Mouse (Mus musculus): Measurements from ENCODE around the gene Mrm1.

Mrm1 gene

GRCm38 (mm10) chr11:84780143-84780870 lies 39.0 kb downstream of the Mrm1 start:
- Histone ChIP-seq H3K36me3 (ENCODE audit: control insufficient read depth, insufficient read depth, low read length, poor library complexity, severe bottlenecking) (no peaks in the 10 kb centered on the region), H3K27me3 (ENCODE audit: control insufficient read depth, insufficient read depth, low read length, poor library complexity, severe bottlenecking) (peaks cover 4% of the 10 kb centered on the region; the same call in 1 of the 2 replicates)
- DNase-seq (ENCODE audit: low read depth, low spot score): no peak

GRCm38 (mm10) chr11:84775560-84775959 lies 43.8 kb downstream of the Mrm1 start:
- H3K27me3 ChIP-seq (ENCODE audit: control insufficient read depth, insufficient read depth, low read length, poor library complexity, severe bottlenecking): peaks cover 4% of the 10 kb centered on the region; the same call in 1 of the 2 replicates
- no peak for DNase-seq (ENCODE audit: low read depth, low spot score)
- H3K36me3 ChIP-seq (ENCODE audit: control insufficient read depth, insufficient read depth, low read length, poor library complexity, severe bottlenecking): no peaks in the 10 kb centered on the region

- H3K27me3 ChIP-seq (ENCODE audit: control insufficient read depth, insufficient read depth, low read length, poor library complexity, severe bottlenecking): peaks cover 4% of the 10 kb centered on the region; the same call in 1 of the 2 replicates
- no peak for DNase-seq (ENCODE audit: low read depth, low spot score)
- H3K36me3 ChIP-seq (ENCODE audit: control insufficient read depth, insufficient read depth, low read length, poor library complexity, severe bottlenecking): no peaks in the 10 kb centered on the region
Measured at GRCm38 (mm10) chr11:84774870-84775514, 44.3 kb downstream of the Mrm1 start.

- H3K27me3 ChIP-seq (ENCODE audit: control insufficient read depth, insufficient read depth, low read length, poor library complexity, severe bottlenecking): no peaks in the 10 kb centered on the region
- DNase-seq (ENCODE audit: low read depth, low spot score): no peak
- H3K36me3 ChIP-seq (ENCODE audit: control insufficient read depth, insufficient read depth, low read length, poor library complexity, severe bottlenecking): no peaks in the 10 kb centered on the region
Measured at GRCm38 (mm10) chr11:84767898-84768297, 51.4 kb downstream of the Mrm1 start.

- no peaks in the 10 kb centered on the region for H3K27me3 ChIP-seq (ENCODE audit: control insufficient read depth, insufficient read depth, low read length, poor library complexity, severe bottlenecking)
Measured at GRCm38 (mm10) chr11:84765125-84765524, 54.2 kb downstream of the Mrm1 start.

GRCm38 (mm10) chr11:84764527-84764961 lies 54.8 kb downstream of the Mrm1 start:
- H3K36me3 ChIP-seq (ENCODE audit: control insufficient read depth, insufficient read depth, low read length, poor library complexity, severe bottlenecking): no peaks in the 10 kb centered on the region
- no peak for DNase-seq (ENCODE audit: low read depth, low spot score)
- H3K27me3 ChIP-seq (ENCODE audit: control insufficient read depth, insufficient read depth, low read length, poor library complexity, severe bottlenecking): no peaks in the 10 kb centered on the region

More at GRCm38 (mm10) chr11:84765125-84765524, 54.2 kb downstream of the Mrm1 start:
- no peak for DNase-seq (ENCODE audit: low read depth, low spot score)
- H3K36me3 ChIP-seq (ENCODE audit: control insufficient read depth, insufficient read depth, low read length, poor library complexity, severe bottlenecking): no peaks in the 10 kb centered on the region

GRCm38 (mm10) chr11:84764116-84764515 lies 55.2 kb downstream of the Mrm1 start:
- no peaks in the 10 kb centered on the region for H3K27me3 ChIP-seq (ENCODE audit: control insufficient read depth, insufficient read depth, low read length, poor library complexity, severe bottlenecking)
- no peaks in the 10 kb centered on the region for H3K36me3 ChIP-seq (ENCODE audit: control insufficient read depth, insufficient read depth, low read length, poor library complexity, severe bottlenecking)
- no peak for DNase-seq (ENCODE audit: low read depth, low spot score)

All from splenic B cell, adult 2 months (primary cell).